Mouse (Mus musculus) testis, adult 2 months (tissue): ENCODE results near the gene Egr4. TPM values are rescaled to one million over a fixed set of nuclear protein-coding genes. Genes with fewer than 3 reads are reported as not detected.

Source experiments
- H3K27ac ChIP-seq: fragments of 200-500 bp; 2 replicates; pipeline ENCODE4 v1.5.1; 2012; ENCODE audit warnings: low read depth, low read length; ENCODE audit not compliant: control insufficient read depth, insufficient read depth
- H3K27me3 ChIP-seq: fragments of 200-500 bp; 2 replicates; pipeline ENCODE4 v1.6.1; 2012; ENCODE audit warnings: mild to moderate bottlenecking, low read length, moderate library complexity; ENCODE audit not compliant: control insufficient read depth, insufficient read depth
- H3K36me3 ChIP-seq: fragments of 200-500 bp; 2 replicates; pipeline ENCODE4 v1.6.1; 2012; ENCODE audit warnings: mild to moderate bottlenecking, low read length; ENCODE audit not compliant: control insufficient read depth, insufficient read depth
- H3K4me1 ChIP-seq: fragments of 200-500 bp; 2 replicates; pipeline ENCODE4 v1.6.1; 2012; ENCODE audit warnings: low read length; ENCODE audit not compliant: control insufficient read depth, insufficient read depth
- H3K4me3 ChIP-seq: fragments of 200-500 bp; 2 replicates; pipeline ENCODE4 v1.5.1; 2012; ENCODE audit warnings: low read depth, mild to moderate bottlenecking, low read length, moderate library complexity, mixed read lengths; ENCODE audit not compliant: control insufficient read depth
- CTCF ChIP-seq: fragments of 200-500 bp; IDR thresholded peaks from 2 replicates; pipeline ENCODE4 v1.5.1; 2012; ENCODE audit warnings: low read depth, mild to moderate bottlenecking, inconsistent platforms, low read length, moderate library complexity; ENCODE audit not compliant: control insufficient read depth, insufficient read depth, insufficient replicate concordance
- POLR2A ChIP-seq: fragments of 200-500 bp; IDR thresholded peaks from 2 replicates; pipeline ENCODE4 v1.6.1; 2012; ENCODE audit warnings: low read depth, mild to moderate bottlenecking, inconsistent platforms, low read length, moderate library complexity; ENCODE audit not compliant: control insufficient read depth
- polyA plus RNA-seq: library from polyadenylated mRNA; depleted of rRNA; stranded (reverse); fragments of >200 nt; gene quantifications from 2 replicates; pipeline ENCODE4 v1.2.3, GENCODE M21; 2012

The Egr4 gene
- polyA plus RNA-seq, 1 experiment: 2.0 TPM

DNA sequence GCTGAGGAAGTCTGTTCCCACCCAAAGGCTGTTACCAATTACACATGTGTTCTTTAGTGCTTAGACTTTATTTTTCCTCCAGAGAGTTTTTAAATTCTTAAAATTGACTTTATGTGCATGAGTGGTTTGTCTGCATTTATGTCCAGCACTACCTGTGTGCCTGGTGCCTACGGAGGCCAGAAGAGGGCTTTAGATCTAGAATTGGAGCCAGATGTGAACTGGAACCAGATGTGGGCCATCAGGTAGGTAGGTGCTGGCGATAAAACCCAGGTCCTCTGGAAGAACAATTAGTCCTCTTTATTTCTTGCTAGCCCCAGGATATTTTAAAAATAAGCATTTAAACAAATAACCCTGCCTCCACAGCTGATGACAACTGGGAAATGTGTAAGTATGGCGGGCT is 21.8 kb downstream of the Egr4 start:
- Histone ChIP-seq H3K4me1 (no peaks in the 10 kb centered on the region), H3K27me3 (no peaks in the 10 kb centered on the region), H3K27ac (no peak overlapping the region), H3K36me3 (no peaks in the 10 kb centered on the region), H3K4me3 (no peak overlapping the region)
- TF ChIP-seq POLR2A: no peak
- TF ChIP-seq CTCF: no peak

DNA sequence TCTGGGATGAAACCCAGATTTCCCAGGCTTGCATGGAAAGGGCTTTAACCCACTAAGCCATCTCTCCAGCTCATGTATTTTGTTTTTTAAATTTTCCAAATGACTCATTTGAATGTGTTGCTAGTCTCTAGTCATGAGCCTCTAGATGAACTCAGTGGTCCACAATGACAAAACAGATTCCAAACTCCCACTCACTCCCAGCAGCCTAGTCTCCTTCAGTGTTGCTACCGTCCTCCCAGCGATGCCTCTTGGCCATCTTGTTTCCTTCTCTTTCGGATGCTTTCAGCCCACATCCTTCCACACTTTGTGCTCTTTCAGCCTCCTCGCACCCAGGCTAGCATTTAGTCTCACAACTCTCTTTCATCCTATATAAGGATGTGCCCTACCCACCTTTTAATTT is 23.1 kb downstream of the Egr4 start:
- TF ChIP-seq CTCF: no peak
- TF ChIP-seq POLR2A: no peak
- Histone ChIP-seq H3K36me3 (no peaks in the 10 kb centered on the region), H3K27ac (no peak overlapping the region), H3K4me3 (no peak overlapping the region), H3K4me1 (no peaks in the 10 kb centered on the region), H3K27me3 (no peaks in the 10 kb centered on the region)

DNA sequence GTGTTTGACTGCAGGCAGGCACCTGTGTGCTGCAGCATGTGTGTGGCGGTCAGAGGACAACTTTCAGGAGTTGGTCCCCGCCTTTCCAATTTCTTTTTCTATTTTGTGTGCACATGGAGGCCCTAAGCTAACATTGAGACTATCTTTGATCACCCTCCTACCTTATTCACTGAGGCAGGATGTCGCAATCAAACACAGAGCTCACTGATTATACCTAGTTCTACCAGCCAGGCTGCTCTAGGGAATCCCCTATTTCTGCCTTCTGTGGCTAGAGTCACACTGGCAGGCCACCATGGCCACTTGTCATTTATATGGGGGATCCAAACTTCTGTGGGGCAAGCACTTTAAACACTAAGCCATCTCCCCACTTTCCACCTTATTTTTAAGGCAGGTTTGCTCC is 23.7 kb downstream of the Egr4 start:
- Histone ChIP-seq H3K36me3 (no peaks in the 10 kb centered on the region), H3K4me3 (no peak overlapping the region), H3K27ac (no peak overlapping the region), H3K27me3 (no peaks in the 10 kb centered on the region), H3K4me1 (no peaks in the 10 kb centered on the region)
- TF ChIP-seq CTCF (no peak), POLR2A (no peak)

DNA sequence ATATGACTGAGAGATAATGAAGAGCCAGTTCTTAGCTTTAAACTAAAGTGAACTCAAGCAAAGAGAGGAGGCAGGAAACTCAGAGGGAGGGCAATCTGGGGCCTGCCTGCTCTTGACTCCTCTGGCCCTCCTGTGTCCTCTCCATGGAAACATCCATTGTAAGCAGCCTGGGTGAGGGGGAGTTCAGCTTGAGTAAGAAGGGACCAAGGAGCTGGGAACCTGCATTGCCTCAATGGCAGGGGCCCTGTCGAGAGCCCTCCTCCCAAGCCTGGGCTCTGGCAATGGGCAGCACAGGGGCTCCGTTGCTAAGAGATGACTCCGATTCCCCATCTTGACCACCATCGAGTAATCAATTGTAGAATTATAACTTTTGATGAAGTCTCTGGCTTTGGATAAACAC is 24.9 kb downstream of the Egr4 start:
- peaks cover 6% of the 10 kb centered on the region for H3K4me1 ChIP-seq
- TF ChIP-seq POLR2A: no peak
- TF ChIP-seq CTCF: no peak
- H3K36me3 ChIP-seq: no peaks in the 10 kb centered on the region
- H3K27ac ChIP-seq: no peak overlapping the region
- H3K4me3 ChIP-seq: no peak overlapping the region
- H3K27me3 ChIP-seq: no peaks in the 10 kb centered on the region

DNA sequence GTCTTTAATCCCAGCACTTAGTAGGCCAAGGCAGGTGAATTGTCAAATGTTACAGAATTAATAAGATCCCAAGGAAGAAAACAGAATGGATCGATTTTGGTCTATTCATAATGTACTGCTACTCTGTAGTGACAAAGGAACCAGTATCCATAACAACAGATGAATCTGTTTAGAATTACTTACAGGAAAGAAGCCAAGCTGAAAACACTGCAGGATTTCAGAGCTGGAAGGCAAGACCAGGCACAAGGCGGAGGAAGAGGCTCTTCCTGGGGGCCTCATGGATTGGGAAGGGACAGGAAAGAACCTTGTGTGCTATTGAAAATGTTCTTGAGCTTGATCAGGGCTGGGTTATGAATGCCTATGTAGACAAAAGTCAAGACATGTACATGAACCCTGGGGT is 27.7 kb downstream of the Egr4 start:
- H3K27me3 ChIP-seq: no peaks in the 10 kb centered on the region
- H3K36me3 ChIP-seq: no peaks in the 10 kb centered on the region
- peaks cover 6% of the 10 kb centered on the region for H3K4me1 ChIP-seq
- no peak overlapping the region for H3K4me3 ChIP-seq
- TF ChIP-seq POLR2A: no peak
- TF ChIP-seq CTCF: no peak
- H3K27ac ChIP-seq: no peak overlapping the region

DNA sequence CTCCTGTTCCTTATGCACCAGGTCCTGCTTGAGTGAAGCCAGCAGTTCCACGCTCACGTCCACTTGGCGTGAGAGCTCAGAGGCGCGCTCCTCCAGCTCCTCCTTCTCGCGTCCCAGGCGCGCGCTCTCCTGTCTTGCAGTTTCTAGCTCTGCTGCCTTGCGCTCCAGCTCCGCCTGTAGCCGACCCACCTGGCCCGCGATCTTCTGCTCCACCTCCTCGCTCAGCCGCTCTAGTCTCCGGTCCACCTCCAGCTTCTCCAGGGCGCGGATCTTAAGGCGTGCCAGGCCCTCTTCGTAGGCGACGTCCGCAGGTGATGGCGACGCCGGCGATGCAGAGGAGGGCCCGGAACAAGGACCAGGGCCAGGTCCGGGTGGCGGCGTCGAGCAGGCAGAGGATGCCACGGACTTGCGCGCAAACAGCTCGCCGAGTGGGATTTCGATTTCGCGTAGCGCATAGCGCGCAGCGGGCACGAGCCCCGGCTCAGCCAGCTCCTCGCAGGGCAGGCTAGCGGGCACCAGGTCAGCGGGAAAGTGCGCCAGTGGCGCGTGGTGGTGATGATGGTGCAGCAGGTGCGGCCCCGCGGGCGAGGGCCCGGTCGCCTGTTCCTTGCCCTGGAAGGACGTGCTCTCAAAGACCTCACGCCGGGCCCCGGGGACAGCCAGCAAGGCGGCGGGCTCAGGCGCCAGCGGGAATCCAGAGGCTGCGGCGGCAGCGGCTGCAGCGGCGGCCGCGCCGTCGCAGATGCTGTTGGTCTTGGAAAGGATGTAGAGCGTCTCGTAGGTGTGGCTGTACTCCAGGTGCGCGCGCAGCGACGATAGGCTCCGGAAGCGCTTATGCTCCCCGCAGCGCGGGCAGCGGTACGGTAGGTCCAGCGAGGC is 29.3 kb downstream of the Egr4 start:
- Histone ChIP-seq H3K27ac (no peak overlapping the region), H3K36me3 (no peaks in the 10 kb centered on the region), H3K4me1 (peaks cover 6% of the 10 kb centered on the region), H3K4me3 (peak overlapping the region; percentile 26), H3K27me3 (no peaks in the 10 kb centered on the region)
- TF ChIP-seq CTCF (no peak), POLR2A (no peak)

DNA sequence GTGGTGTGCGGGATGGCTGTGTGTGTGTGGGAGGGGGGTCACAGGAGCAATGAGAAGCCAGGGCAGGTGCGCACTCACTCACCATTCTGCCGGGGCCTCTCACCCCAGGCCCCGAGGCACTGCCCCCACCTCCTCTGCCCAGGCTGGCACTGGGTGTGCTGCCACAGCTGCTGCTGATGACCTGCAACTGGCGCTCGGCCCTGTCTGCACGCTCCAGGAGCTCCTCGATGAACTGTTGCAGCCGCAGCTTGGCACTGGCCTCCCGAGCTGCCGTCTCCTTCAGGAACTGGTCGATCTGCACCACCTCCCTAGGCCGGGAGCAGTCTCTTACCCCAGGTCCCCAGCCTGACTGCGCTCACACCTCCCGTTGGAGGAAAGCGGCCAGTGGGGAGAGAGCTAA is 32.7 kb downstream of the Egr4 start:
- no peaks in the 10 kb centered on the region for H3K27me3 ChIP-seq
- no peaks in the 10 kb centered on the region for H3K36me3 ChIP-seq
- no peak for TF ChIP-seq CTCF
- TF ChIP-seq POLR2A: no peak
- no peak overlapping the region for H3K27ac ChIP-seq
- no peak overlapping the region for H3K4me3 ChIP-seq
- H3K4me1 ChIP-seq: peaks cover 6% of the 10 kb centered on the region

DNA sequence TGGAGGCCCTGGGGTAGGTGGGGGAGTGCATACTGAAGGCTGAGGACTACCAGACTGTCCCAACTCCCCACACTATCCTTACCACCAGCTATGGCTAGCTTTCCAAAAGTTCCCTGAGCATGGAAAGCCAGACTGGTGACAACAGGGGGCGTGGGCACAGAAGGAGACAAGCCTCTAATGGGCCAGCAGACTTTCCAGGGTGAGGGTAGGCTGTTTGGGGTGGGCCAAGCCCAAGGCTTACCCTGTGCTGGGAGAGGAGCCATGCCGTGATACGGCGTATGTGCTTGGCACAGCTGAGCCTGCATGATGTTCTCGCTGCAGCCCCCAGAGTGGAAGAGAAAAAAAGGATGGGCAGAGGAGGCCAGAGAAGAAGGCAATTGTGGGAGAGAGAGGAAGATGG is 33.4 kb downstream of the Egr4 start:
- no peak for TF ChIP-seq POLR2A
- no peak for TF ChIP-seq CTCF
- Histone ChIP-seq H3K4me1 (peaks cover 6% of the 10 kb centered on the region), H3K36me3 (no peaks in the 10 kb centered on the region), H3K27me3 (no peaks in the 10 kb centered on the region), H3K4me3 (no peak overlapping the region), H3K27ac (no peak overlapping the region)
